Mouse (Mus musculus) adrenal gland, adult 8-10 months (tissue): ENCODE results near the gene Hmgxb4. TPM values are rescaled to one million over a fixed set of nuclear protein-coding genes. Genes with fewer than 3 reads are reported as not detected.

Experiments
- DNase-seq: peaks from one replicate; pipeline ENCODE4 v3.0.0; 2022
- total RNA-seq, 4 experiments: library from RNA; stranded (reverse); gene quantifications; 2 replicates each; pipeline ENCODE4 v1.2.4; 2022

Hmgxb4 gene
- total RNA-seq, 4 experiments from 2014 or later = 20.8 to 29.9 (median 25.2) TPM

- no peak for DNase-seq
Observed at GRCm38 (mm10) chr8:75018274-75018972, 25.3 kb downstream of the Hmgxb4 start.

DNA sequence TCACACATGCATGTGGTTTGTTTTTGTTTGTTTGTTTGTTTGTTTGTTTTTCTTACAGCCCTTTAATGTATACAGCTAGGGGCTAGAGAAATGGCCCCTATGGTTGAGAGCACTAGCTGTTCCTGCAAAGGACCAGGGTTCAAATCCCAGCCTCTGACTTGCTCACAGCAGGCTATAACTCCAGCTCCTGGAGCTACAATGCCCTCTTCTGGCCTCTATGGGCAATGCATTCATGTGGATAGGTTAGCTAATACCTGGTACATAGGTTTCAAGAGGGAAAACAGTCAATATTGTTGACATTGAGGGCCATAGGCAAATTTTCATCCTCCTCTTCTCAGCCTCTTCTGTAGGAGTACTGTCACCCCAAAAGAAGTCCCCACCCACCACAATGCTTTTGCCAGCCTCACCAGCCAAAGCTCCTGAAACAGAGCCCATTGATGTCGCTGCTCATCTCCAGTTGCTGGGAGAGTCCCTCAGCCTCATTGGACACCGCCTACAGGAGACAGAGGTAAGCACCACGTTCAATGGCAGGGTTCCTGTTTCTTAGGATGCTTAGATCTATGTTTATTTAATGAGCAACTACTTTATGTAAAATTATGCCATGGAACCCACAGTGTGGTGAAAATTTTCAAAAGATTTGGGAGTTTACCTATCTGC lies 30.6 kb downstream of the Hmgxb4 start:
- DNase-seq = no peak

- no peak for DNase-seq
Observed at GRCm38 (mm10) chr8:75025809-75026208, 32.7 kb downstream of the Hmgxb4 start.

DNA sequence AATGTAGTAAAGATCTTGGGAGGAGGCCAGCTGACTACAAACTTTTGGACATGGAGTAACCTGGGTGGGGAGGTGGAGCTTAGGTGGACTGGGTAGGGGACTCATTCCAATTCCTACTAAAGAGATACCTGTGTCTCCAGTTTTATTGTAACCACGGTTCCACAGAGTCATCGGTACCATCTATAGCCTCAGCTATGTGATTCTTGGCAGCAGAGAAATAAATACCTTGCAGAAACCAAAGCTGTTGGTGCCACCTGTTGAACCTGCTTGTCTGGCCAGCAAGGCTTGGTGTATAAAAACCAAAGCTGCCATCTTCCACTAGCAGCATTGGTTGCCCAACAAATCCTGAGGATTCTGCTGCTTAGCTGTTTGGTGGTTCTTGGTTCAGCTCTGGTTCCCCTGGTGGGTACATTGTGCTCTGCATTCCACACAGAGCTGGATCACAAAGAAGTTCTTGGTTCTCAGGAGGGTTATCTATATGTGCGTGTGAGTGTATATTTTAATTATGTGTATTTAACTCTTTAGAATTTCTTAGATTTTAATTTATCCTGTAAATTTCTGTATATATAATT lies 37.4 kb downstream of the Hmgxb4 start:
- DNase-seq = no peak

DNA sequence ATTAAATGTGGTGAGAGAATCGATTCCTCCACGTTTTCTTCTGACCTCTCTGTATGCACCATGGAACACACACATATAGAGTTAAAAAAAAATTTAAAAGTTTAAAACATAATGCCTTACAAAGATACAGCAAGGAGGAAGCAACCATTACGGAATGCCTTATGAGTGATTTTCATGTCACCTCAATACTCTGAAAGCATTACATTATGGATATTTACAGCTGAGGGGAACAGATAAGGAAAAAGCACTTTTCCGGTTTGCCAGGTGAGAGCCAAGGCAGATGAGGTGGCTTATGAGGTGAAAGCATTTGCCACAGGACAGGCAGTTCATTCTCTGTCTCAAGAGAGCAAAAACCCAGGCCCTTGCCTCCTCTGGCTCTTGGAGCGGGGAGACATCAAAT lies 39.8 kb downstream of the Hmgxb4 start:
- DNase-seq = no peak

DNA sequence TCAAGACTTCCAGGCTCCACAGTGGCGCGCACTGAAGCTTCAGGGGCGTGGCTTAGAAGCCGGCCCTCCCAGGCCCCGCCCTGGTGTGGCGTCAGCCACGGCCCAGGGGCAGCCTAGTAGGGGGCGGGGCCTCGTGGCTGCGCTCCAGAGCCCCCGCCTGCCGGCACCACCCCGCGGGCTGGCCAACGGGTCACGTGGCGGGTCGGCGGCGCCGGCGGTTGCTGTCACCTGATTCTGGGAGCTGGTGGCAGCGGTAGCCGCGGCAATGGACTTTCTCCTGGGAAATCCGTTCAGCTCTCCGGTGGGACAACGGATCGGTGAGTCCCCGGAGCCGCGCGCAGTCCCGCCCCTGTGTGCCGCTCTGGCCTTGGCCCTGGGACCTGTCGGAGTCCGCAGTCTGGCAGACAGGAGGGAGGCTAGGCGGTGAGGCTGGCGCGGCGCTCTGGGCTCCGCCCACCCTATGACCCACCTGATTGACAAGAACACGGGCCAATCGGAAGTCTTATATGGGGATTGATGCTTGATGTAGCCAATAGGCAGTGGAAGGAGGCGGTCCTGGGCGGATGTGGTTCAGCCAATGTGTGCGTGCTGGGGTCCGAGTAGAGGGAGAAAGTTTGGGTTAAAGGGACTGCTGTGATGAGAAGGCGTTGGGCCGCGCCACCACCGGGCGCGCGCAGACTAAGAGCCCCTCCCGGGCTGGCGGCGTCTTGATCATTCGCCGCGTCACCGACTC lies 40.5 kb downstream of the Hmgxb4 start, which contains the start of gene Tom1:
Gene Tom1 (plus strand): TSS at position 195 of the 733 bp plus-strand sequence.
- peak; percentile 97 for DNase-seq

DNA sequence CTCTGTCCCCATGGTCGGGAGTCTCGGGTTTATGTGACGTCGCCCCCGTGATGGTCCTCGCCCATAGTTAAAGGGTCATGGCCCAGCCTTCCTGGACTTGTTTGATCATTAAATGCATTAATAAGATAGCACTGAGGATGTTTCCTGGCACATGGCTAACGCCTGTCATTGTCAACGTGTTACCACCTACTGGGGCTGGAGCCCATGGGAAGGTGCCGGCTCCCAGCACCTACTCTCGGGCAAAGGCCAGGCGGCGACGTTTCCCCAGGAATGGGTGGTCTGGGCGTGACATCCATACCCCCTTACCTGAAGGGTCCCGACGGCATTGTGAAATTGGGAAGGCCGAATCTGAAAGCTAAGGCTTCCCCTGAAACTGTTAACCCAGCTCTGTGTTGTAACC lies 41.1 kb downstream of the Hmgxb4 start:
- no peak for DNase-seq

GRCm38 (mm10) chr8:75035640-75036039 lies 42.5 kb downstream of the Hmgxb4 start:
- DNase-seq = no peak

DNA sequence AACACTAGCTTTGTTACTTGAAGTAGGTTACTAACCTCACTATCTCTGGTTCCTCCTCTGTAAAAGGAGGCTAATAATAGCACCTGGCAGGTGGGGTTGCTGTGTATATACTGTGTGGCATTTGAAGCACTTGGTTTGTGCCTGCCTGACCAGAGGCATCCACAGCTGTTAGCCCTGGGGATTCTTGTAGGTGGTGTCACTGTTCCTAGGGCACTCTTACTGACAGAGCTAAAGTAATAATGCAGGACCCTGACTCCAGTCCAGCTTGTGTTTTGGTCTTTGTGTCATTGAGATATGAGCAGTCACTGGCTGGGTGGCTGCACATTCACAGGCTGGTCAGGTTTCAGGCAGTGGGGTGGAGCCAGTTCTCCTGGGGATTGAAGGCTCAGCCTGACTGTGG lies 45.3 kb downstream of the Hmgxb4 start:
- DNase-seq = no peak

- DNase-seq = no peak
Observed at GRCm38 (mm10) chr8:75039754-75040153, 46.6 kb downstream of the Hmgxb4 start.

GRCm38 (mm10) chr8:75042171-75042570 lies 49.0 kb downstream of the Hmgxb4 start:
- DNase-seq = no peak

- no peak for DNase-seq
Observed at GRCm38 (mm10) chr8:75042974-75043373, 49.8 kb downstream of the Hmgxb4 start.

DNA sequence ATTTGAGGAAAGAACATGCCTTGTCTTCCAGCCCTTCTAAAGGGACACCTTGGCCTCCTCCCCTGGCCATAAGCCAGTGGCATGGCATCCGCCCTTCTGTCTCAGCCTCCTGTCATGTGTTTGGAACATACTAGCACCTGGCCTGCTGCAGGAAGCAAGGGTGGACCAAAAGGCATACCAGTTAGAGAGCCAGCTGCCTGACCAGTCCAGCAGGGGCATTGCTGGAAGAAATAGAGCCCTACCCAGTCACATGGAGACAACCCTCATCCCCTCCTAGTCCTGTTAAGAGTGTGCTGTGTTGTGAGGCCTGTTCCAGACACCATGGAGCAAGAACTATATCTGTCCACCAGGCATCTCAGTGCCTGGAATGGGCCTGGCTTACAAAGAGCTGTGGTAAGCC lies 53.1 kb downstream of the Hmgxb4 start:
- no peak for DNase-seq

DNA sequence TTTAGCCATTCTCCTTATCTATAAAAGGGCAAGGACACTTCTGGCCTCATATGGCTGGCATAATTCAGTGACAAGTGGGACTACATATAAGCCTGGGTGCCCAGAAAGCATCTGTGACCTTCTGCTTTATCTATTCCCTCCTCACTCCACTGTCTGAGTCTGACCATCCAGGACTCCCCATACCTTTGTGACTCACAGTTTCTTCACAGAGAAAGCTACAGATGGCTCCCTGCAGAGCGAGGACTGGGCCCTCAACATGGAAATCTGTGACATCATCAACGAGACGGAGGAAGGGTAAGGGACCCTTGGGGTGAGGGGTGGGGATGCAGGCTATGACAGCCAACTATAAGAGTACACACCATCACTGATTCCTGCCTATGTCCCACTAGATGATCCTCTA lies 54.6 kb downstream of the Hmgxb4 start:
- DNase-seq = no peak

DNA sequence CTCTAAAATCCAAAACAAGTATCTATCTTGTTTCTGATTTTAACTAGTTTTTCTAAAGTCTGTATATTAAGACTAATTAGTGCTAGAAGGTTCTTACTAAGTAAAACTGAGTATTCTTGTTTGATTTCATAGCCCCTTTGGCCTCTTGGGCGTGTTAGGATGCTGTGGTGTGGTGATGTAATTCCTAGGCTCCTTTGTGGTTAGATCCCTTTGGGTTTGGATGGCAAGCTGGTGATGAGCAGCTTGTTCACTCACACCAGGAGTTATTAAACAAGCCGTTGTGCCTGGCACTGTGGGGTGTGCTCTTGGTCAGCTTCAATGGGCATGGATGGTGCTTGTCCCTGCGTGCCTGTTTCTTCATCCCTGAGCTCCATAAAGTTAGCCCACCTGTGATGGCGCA lies 60.2 kb downstream of the Hmgxb4 start:
- DNase-seq = no peak

DNA sequence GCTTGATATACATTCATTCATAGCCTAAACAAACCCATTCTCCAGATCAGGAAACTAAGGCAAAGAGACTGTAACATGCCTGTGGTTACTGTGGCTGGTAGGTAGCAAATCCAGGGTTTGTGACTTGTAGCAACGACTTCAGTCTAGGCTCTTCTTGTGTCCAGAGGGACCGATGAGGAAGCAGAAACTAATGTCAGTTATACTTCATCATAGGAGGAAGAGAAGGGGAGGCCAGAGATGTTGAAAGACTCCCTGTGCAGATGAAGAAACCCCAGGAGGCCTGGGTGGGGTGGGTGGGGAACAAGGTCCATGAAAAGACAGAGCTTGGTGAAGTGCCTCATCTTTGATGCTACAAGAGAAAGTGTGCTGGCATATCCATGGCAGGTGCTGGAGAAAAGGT lies 62.5 kb downstream of the Hmgxb4 start:
- no peak for DNase-seq

DNA sequence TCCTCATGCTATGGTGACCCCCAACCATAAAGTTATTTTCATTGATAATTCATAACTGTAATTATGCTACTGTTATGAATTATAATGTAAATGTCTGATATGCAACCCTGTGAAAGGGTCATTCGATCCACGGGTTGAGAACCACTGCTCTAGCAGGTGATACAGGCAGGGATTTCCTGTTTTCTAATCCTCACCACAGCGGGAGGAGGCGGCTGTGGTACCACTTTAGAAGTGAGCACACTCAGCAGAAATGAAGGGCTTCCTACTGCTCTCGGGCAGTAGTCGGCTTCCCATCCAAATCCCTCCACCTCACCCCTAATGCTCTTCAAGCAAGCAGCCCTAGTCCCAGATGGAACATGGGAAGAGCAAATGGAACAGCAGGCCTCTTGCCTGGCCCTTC lies 66.9 kb downstream of the Hmgxb4 start:
- no peak for DNase-seq

DNA sequence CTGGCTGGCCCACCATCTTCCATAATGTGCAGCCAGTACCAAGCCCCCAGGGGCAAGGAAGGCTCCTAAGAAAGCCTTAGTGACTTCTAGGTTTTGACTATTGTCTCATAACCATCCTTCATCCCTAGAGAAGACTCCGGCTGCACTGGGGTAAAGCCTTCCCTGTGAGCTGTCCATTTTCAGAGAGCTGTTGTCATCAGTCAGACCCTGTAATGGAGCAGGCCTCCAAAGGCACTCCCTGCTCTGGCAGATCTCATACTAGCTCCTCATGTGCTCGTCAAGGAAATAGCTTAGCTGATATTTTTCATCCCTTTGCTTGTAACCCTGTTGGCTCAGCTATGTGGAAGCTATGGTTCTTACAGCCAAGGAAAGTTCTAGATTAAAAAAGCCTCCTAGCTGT lies 67.7 kb downstream of the Hmgxb4 start:
- DNase-seq = no peak

DNA sequence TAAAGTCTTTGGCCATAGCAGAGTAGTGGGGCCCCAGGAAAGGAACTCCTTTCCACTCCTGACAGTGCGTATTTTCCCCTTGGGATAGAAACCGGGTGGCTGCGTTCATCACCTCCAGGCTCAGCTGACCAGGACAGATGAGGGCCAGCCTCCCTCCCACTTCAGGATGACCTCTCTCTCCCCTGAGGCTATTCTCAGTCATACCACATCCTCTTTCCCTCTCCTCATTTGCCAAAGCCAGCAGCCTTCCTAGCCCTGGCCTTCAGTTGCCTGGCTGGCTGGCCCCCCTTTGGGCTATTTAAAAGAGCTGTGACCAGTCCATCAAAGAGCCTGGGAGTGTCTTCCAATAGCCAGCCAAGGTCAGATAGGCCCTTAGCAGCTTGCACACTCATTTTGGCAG lies 70.1 kb downstream of the Hmgxb4 start:
- peak; percentile 35 for DNase-seq

DNA sequence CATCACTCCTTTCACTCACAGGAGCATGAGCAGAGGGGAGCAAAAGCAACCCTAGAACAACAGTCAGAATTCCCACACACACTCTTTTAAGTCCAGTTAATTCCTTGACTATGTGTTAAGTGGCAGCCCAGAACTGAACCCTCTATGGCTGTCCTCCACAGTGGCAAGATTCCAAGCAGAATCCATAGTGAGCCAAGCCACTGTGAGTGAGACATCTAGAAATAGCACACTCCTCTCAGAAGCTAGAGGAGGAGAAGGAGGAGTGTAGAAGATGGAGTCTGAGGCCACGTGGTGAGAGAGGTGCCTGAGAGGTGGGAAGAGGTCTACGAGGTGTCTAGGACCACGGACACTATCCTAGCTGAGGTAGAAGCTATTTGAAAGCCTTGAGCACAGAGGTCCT lies 71.6 kb downstream of the Hmgxb4 start:
- no peak for DNase-seq

GRCm38 (mm10) chr8:75067287-75067686 lies 74.1 kb downstream of the Hmgxb4 start:
- DNase-seq = no peak

GRCm38 (mm10) chr8:75070297-75070696 lies 77.1 kb downstream of the Hmgxb4 start:
- no peak for DNase-seq

DNA sequence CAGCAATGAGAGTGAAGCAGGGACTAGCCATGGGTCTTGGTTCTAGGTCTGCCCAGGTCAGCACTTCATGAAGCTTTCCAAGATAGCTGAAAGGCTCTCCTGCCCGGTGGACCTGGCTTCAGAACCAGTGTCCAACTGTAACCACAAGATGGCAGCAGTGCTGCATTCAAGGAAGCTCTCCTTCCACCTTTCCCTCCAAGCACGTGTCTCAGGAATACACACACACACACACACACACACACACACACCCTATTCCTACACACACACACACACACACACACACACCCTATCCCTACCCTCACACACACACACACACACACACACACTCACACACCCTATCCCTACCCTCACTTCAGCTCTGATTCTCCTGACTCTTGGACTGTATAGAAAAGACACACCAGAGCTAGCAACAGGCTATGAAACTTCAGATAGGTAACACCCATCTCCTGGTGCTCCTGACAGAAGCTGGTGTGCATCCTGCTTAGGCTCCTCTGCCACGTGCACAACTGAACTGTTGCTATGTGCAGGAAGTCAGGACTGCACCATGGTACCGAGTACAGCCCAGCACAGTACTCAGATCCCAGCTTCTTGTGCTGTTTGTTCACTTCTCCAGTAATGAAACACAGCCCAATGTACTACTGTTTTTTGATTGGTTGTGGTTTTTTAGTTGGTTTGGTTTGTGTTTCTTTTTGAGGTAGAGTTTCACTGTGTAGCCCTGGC lies 78.6 kb downstream of the Hmgxb4 start:
- DNase-seq = peak; percentile 71
